Mouse (Mus musculus) cerebellum, adult (tissue): ENCODE measurements at regions not wholly inside any gene's neighbourhood (a gene's known extent, or its start where the extent isn't known, plus 50 kb on each side); places are given as distances from the start of the nearest gene placed in this dataset.

Source experiments
- ATAC-seq: cut with Nextera tagmentation; 2 replicates; pipeline ENCODE4 v1.9.2; 2017; ENCODE audit warnings: mild to moderate bottlenecking, moderate library complexity, mixed read lengths; ENCODE audit not compliant: insufficient number of reproducible peaks, low FRiP score, low TSS enrichment

- ATAC-seq: no peak
Measured at GRCm38 (mm10) chr5:112143993-112144621, 108.2 kb downstream of the Cryba4 start.

- ATAC-seq: peak; percentile 74; the same call in 1 of the 2 replicates
Measured at GRCm38 (mm10) chr5:112153675-112154085, 98.6 kb downstream of the Cryba4 start.

- ATAC-seq: no peak
Measured at GRCm38 (mm10) chr5:112154650-112155049, 97.7 kb downstream of the Cryba4 start.

GRCm38 (mm10) chr5:112155051-112155450, 97.3 kb downstream of the Cryba4 start:
- no peak for ATAC-seq

GRCm38 (mm10) chr5:112156005-112156404, 96.3 kb downstream of the Cryba4 start:
- no peak for ATAC-seq

GRCm38 (mm10) chr5:112166410-112167175, 85.7 kb downstream of the Cryba4 start:
- ATAC-seq: no peak

GRCm38 (mm10) chr5:112167790-112168189, 84.5 kb downstream of the Cryba4 start:
- ATAC-seq: no peak

GRCm38 (mm10) chr5:112171325-112171724, 81.0 kb downstream of the Cryba4 start:
- ATAC-seq: no peak

- no peak for ATAC-seq
Measured at GRCm38 (mm10) chr5:112179213-112180057, 72.9 kb downstream of the Cryba4 start.

GRCm38 (mm10) chr5:112182775-112183174, 69.5 kb downstream of the Cryba4 start:
- no peak for ATAC-seq

- no peak for ATAC-seq
Measured at GRCm38 (mm10) chr5:112195667-112196066, 56.7 kb downstream of the Cryba4 start.
